Mouse (Mus musculus): ENCODE data around the gene Gm13040.

- TF ChIP-seq POLR2A (IDR thresholded peaks at IDR 0.05; ENCODE audit: insufficient read depth, low read depth, low read length): no peak
- no peak for TF ChIP-seq CTCF (IDR thresholded peaks at IDR 0.05; ENCODE audit: insufficient read depth, low read depth, low read length)
Observed at GRCm38 (mm10) chr4:143511043-143511442, 24.7 kb upstream of the Gm13040 start, which contains the start of gene Gm13043.
